8 mouse cellular contexts compared by ENCODE assay signal in genomic region chr3:83899556-83899955, GRCm38 (mm10). TPM values are rescaled to one million over a fixed set of nuclear protein-coding genes. Genes with fewer than 3 reads are reported as not detected.
DNase-seq lines count a peak whose midpoint lies in the region; ATAC-seq and TF ChIP-seq lines count a peak whose summit lies in the region.

No protein-coding gene starts in this region.

- TF ChIP-seq CTCF in testis, adult 2 months (IDR thresholded peaks at IDR 0.05; ENCODE audit: control insufficient read depth, insufficient read depth, insufficient replicate concordance, low read depth, low read length), result peak; percentile 54; the same call in 1 of the 2 replicates
- peak; percentile 91 for TF ChIP-seq CTCF in hindbrain, postnatal 0 days (IDR thresholded peaks at IDR 0.05; ENCODE audit: low read depth)
- TF ChIP-seq CTCF in left cerebral cortex, adult 2 months (IDR thresholded peaks at IDR 0.05), result peak; percentile 85
- peak; percentile 65; the same call in 1 of the 2 replicates for TF ChIP-seq CTCF in small intestine, adult 2 months (IDR thresholded peaks at IDR 0.05; ENCODE audit: extremely low read depth, insufficient read length, insufficient replicate concordance, low read depth, low read length)

- ATAC-seq in forebrain, embryonic 16.5 days, result peak; percentile 9; the same call in 1 of the 2 replicates
- peak; percentile 64 for ATAC-seq in hindbrain, postnatal 0 days
- ATAC-seq in midbrain, embryonic 12.5 days (ENCODE audit: low FRiP score, low read depth), result 0 out of 2 replicates have a peak, but pooled peaks have one; percentile 18

- no peaks in the 10 kb centered on the region; the same call in 1 of the 2 replicates for H3K4me1 ChIP-seq in testis, adult 2 months (ENCODE audit: control insufficient read depth, insufficient read depth, low read length)
- H3K4me1 ChIP-seq in forebrain, embryonic 16.5 days (replicated peaks; ENCODE audit: control insufficient read depth, insufficient read depth, low read length), result peaks cover 4% of the 10 kb centered on the region; the same call in 1 of the 2 replicates
- H3K4me1 ChIP-seq in hindbrain, postnatal 0 days (ENCODE audit: insufficient read depth, low read length), result no peaks in the 10 kb centered on the region
- H3K4me1 ChIP-seq in midbrain, embryonic 12.5 days, result no peaks in the 10 kb centered on the region
- H3K4me1 ChIP-seq in small intestine, adult 2 months (ENCODE audit: control insufficient read depth, insufficient read depth, insufficient read length, low read length), result no peaks in the 10 kb centered on the region

- H3K4me3 ChIP-seq in testis, adult 2 months (ENCODE audit: control insufficient read depth, low read depth, low read length), result no peak overlapping the region
- no peak overlapping the region for H3K4me3 ChIP-seq in forebrain, embryonic 16.5 days (replicated peaks; ENCODE audit: low read length)
- no peak overlapping the region for H3K4me3 ChIP-seq in hindbrain, postnatal 0 days (ENCODE audit: low read length)
- no peak overlapping the region for H3K4me3 ChIP-seq in left cerebral cortex, adult 2 months
- no peak overlapping the region for H3K4me3 ChIP-seq in midbrain, embryonic 12.5 days
- H3K4me3 ChIP-seq in small intestine, adult 2 months (ENCODE audit: low read depth, low read length), result no peak overlapping the region

- DNase-seq in testis, postnatal 14 days (ENCODE audit: low spot score), result no peak
- peak; percentile 71 to 75 for DNase-seq in adrenal gland, postnatal 36 days
- DNase-seq in hindbrain, postnatal 0 days (ENCODE audit: low spot score), result peak; percentile 85
- peak; percentile 44 to 47 for DNase-seq in left cerebral cortex, adult 2 months (ENCODE audit: extremely low spot score in 1 of 2, low spot score in 2 of 2)

- no peaks in the 10 kb centered on the region for H3K27me3 ChIP-seq in testis, adult 2 months (ENCODE audit: control insufficient read depth, insufficient read depth, low read length)
- no peaks in the 10 kb centered on the region for H3K27me3 ChIP-seq in forebrain, embryonic 16.5 days (replicated peaks; ENCODE audit: control insufficient read depth, insufficient read depth, low read length)
- no peaks in the 10 kb centered on the region for H3K27me3 ChIP-seq in hindbrain, postnatal 0 days (ENCODE audit: insufficient read depth, low read length)
- H3K27me3 ChIP-seq in midbrain, embryonic 12.5 days, result no peaks in the 10 kb centered on the region
- H3K27me3 ChIP-seq in small intestine, adult 2 months (ENCODE audit: control insufficient read depth, insufficient read depth, low read length), result no peaks in the 10 kb centered on the region

- H3K9me3 ChIP-seq in forebrain, embryonic 16.5 days (ENCODE audit: control insufficient read depth, low read length), result no peaks in the 10 kb centered on the region
- no peaks in the 10 kb centered on the region for H3K9me3 ChIP-seq in hindbrain, postnatal 0 days (ENCODE audit: low read length)
- no peaks in the 10 kb centered on the region for H3K9me3 ChIP-seq in midbrain, embryonic 12.5 days

- H3K36me3 ChIP-seq in testis, adult 2 months (ENCODE audit: control insufficient read depth, insufficient read depth, low read length), result no peaks in the 10 kb centered on the region
- H3K36me3 ChIP-seq in forebrain, embryonic 16.5 days (ENCODE audit: control insufficient read depth, insufficient read depth), result peaks cover 58% of the 10 kb centered on the region
- peaks cover 51% of the 10 kb centered on the region for H3K36me3 ChIP-seq in hindbrain, postnatal 0 days (ENCODE audit: insufficient read depth, low read length)
- H3K36me3 ChIP-seq in midbrain, embryonic 12.5 days, result peaks cover 81% of the 10 kb centered on the region
- peaks cover 6% of the 10 kb centered on the region; the same call in 1 of the 2 replicates for H3K36me3 ChIP-seq in small intestine, adult 2 months (ENCODE audit: control insufficient read depth, insufficient read depth, low read length)

- H3K27ac ChIP-seq in testis, adult 2 months (ENCODE audit: control insufficient read depth, insufficient read depth, low read depth, low read length), result no peak overlapping the region
- H3K27ac ChIP-seq in forebrain, embryonic 16.5 days (ENCODE audit: low read length), result no peak overlapping the region
- H3K27ac ChIP-seq in hindbrain, postnatal 0 days, result no peak overlapping the region
- no peak overlapping the region for H3K27ac ChIP-seq in left cerebral cortex, adult 2 months
- H3K27ac ChIP-seq in midbrain, embryonic 12.5 days (replicated peaks), result no peak overlapping the region
- no peak overlapping the region for H3K27ac ChIP-seq in small intestine, adult 2 months (ENCODE audit: insufficient read depth, low read depth, low read length)

- TF ChIP-seq POLR2A in testis, adult 2 months (IDR thresholded peaks at IDR 0.05; ENCODE audit: control insufficient read depth, low read depth, low read length), result no peak
- no peak for TF ChIP-seq POLR2A in small intestine, adult 2 months (IDR thresholded peaks at IDR 0.05; ENCODE audit: low read depth, low read length)

- WGBS in forebrain, embryonic 16.5 days, result 40% methylated on average over 8 of the region's 8 CpGs
- 49% methylated on average over 8 of the region's 8 CpGs for WGBS in hindbrain, postnatal 0 days
- 65% methylated on average over 8 of the region's 8 CpGs for WGBS in midbrain, embryonic 12.5 days
- WGBS in small intestine, adult 2 months, result 30% methylated on average over 8 of the region's 8 CpGs

- intact Hi-C loops in left cerebral cortex, adult 2 months (cut with DNase I), result loop anchor here (1.0 kb wide), 1 partner anchor 101 kb away; no protein-coding TSS in a partner anchor

- no peak overlapping the region for H3K4me2 ChIP-seq in forebrain, embryonic 16.5 days (ENCODE audit: low read length)
- no peak overlapping the region for H3K4me2 ChIP-seq in hindbrain, postnatal 0 days (ENCODE audit: low read depth, low read length)
- no peak overlapping the region for H3K4me2 ChIP-seq in midbrain, embryonic 12.5 days (replicated peaks)

- H3K9ac ChIP-seq in forebrain, embryonic 16.5 days (replicated peaks; ENCODE audit: low read depth, low read length), result no peak overlapping the region
- H3K9ac ChIP-seq in hindbrain, postnatal 0 days (replicated peaks; ENCODE audit: low read length), result no peak overlapping the region
- H3K9ac ChIP-seq in midbrain, embryonic 12.5 days (replicated peaks), result no peak overlapping the region

RNA-seq across cellular contexts. Expression of gene Tlr2, which starts 58.0 kb away (rescaled TPM):
- 0.14 and 0.21 TPM in 2 replicates for polyA plus RNA-seq in testis, adult 2 months (2012; rRNA removed)
- 1 to 10 TPM; 3.4 to 3.8 TPM for total RNA-seq in adrenal gland, postnatal 36 days (2021)
- 0.84 and 1.0 TPM in 2 replicates for polyA plus RNA-seq in forebrain, embryonic 16.5 days (2015; fragmentation: Nextera tagmentation; extraction: Ambion mirVana)
- total RNA-seq in hindbrain, postnatal 0 days (2014; rRNA removed), result 1.5 and 1.9 TPM in 2 replicates
- polyA plus RNA-seq in hindbrain, postnatal 0 days (2015; fragmentation: Nextera tagmentation; extraction: Ambion mirVana), result 0.88 and 1.2 TPM in 2 replicates
- under 1 TPM; 0.44 to 0.72 TPM for total RNA-seq in left cerebral cortex, adult 2 months (2021)
- 0.84 and 1.1 TPM in 2 replicates for polyA plus RNA-seq in midbrain, embryonic 12.5 days (2016; fragmentation: Nextera tagmentation; extraction: Ambion mirVana)
- 0.84 and 1.1 TPM in 2 replicates for polyA plus RNA-seq in small intestine, adult 2 months (2012; rRNA removed)

Comparison
In these comparisons a context has a peak if more than half of its experiments do, and no peak if none do; other contexts are left out.
1. ATAC-seq: peak in every context shown above with its lines; median percentile 64 in hindbrain, postnatal 0 days; 18 in midbrain, embryonic 12.5 days; 9 in forebrain, embryonic 16.5 days.